Mouse (Mus musculus) cerebellum, adult 18-20 months (tissue): ENCODE results near the gene Ube4a.
A peak's percentile ranks its signal among the peaks of the same experiment; 100 is the strongest.

ENCODE experiments used
- DNase-seq, 2 experiments: peaks; one replicate each; pipeline ENCODE4 v3.0.0; 2021

The Ube4a gene

DNA sequence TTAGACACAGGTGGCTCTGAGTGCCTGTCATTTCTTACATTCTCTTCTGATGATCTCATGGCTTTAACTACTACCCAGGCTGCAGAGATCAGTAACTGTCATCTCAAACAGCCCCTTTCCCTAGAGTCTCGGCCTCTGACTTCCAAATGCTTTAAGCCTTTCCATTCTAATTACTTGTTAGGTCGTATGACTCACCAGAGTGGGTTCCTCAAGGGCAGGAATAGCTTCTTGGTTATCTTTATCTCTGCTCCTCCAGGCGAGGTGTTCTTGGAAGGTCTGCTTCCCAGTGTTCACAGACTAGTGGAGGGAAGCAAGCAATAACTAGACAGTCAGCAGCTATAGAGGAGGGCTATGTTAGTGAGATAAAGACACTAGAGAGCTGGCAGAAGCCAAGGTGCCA, 72.7 kb downstream of the Ube4a start:
- DNase-seq, result no peak

DNA sequence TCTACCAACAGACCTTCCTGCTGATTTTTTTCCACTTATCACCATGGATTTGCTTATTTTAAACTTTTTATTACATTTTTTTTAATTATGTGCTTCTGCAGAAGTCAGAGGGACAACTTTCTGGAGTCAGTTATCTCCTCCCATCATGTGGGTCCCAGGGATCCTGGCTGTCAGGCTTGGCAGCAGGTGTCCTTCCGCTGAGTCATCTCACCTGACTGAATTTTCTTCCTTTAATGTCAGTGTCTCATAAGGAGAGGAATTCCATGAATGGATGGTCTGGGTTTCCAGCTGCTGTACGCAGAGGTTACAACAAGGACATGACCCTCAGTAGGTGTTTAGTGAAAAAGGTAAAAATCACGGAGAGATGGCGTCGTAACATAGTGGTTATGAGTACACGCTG, 74.2 kb downstream of the Ube4a start:
- DNase-seq, result no peak

DNA sequence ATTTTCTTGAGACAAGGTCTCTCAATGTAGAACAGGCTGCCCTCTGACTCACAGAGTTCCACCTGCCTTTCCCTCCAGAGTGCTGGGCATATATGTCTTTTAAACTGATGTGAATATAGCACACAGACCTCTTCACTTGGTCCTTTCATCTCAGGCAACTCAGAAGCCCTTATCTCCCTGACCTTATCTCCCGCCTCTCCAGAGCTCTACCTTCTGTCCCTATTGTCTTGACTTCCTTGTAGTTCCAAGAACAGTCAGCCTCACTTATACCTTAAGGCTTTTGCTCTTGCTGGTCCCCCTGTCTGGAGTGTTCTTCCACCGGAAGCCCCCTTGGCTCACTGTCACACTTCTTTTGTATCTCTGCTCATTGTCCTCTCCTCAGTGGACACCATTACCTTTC, 75.3 kb downstream of the Ube4a start:
- DNase-seq, result no peak

DNA sequence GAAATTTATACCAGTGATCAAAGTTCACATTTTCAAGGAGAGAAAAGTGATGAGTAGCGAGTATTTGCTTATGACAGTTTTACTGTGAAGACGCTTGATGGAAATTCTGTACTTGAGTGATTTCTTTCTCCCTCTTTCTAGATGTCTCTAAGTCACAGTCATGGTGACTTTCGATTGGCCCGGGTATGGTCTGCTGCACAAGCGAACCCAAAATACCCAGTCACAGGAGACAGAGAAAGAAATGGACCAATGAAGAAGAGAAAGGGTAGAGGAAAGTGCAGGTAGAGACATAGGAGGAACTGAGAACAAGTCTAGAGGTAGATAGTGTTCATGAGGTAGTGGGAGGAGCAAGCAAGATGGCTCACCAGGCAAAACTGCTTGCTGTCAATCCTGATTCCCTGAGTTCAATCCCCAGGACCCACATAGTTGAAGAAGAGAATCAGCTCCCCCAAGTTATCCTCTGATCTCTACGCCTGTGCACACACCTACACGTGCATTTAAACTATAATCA, 77.2 kb downstream of the Ube4a start:
- DNase-seq, result no peak

DNA sequence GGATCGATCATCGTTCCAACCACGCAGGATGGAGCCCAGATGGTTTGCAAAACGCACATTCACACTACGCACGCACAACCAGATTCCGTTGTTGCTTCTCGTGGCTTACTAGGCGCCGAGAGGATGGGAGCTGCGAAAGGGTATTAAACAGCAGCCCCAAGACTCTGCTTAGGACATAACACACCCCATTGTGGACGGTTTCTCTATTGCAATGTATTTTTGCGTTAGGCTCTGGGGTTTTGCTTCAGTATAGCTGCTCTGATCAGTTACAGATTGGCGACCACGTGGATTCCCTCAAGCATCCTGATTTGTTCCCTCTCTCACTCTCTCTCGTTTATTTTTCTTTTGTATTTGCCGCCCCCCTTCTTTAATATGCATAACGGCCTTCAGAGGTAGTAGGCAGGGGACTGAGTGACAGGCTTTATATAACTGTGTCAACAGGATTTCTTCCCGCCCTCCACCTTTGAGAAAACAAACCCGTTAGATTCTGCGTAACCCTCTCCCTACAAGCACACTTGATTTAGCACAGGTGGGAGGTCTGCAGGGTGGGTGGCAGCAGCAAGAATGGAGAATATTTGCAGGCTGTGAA, 82.3 kb downstream of the Ube4a start:
- DNase-seq, result peak; percentile 32 to 51

DNA sequence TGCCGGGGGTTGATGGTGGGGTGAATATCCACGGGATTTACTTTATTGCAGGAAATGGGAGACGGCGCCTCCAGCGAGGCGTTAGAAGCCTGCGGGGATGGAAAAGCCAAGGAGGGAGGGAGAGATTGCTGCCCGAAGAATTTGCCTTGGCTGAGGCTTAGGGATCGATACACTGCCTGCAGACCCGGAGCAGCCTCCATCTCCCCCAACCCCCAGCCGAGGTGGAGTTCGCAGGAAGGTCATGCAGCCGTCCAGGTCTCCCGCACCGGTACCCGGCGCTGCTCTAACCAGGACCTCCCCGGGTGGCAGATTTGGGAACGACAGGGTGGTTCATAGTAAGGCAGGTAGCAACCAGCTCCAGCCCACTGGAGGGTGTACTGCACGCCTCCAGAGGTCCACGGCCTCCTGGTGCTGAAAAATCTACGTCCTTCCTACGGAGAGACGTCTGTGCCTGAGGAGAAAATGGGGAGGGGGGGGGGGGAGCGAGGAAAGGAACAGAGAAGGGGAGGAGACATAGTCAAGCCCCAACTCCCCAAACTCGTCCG, 82.9 kb downstream of the Ube4a start:
- DNase-seq, result peak; percentile 62 to 65

DNA sequence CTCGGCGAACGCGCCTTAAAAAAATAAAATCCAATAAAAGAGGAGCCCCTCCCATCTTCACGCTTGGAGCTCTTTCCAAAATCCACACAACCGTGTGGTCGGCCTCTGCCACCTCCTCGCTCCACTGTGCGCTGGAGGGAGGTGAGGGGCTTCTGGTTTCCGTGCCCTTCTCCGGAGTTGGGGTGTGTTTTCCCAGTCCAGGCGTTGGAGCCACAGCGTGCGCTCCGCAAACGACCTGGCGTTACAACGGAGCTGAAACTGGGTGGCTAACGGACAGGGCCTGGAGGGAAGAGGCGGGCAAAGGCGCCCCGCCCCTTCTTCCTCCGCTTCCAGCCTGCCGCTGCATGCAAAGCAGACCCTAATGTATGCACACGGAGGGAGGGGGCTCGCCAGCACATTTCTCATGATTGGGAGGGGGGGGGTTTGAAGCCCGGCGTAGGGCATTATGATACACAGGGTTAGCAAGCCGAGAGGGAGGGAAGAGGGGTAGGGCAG, 83.4 kb downstream of the Ube4a start:
- peak; percentile 81 to 82 for DNase-seq

DNA sequence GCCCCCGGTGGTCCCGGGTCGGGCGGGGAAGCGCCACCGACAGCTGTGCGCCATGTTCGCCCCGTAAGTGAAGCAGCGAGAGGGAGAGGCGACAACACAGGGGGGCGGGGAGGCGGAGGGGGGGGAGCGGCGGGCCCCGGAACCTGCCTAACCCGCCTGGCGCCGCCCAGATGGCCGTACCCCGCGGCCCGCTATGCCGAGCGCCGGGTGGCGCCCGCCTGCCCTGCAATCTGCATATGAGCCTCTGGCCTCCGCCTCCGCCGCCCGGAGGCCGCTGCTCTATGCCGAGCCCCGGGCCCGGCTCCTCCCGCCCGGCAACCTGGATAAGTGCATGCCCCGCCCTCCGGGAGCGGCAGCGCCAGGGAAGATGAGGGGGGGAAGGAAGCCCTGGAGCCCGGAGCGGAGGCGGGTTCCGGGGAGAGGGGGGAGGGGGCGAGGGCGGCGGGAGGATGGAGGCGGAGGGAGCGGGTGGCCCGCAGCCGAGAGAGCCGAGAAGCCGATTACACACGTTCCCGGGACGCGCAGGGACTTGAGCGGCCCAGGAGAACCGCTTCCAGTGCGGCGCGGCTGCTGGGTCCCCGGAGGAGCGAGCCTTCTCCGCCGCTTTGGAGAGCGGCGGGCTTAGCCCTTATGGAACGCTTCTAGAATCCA, 84.1 kb downstream of the Ube4a start, which contains the start of gene Kmt2a:
Gene Kmt2a, minus strand, starts transcription at position 76 of the 651 bp plus-strand sequence.
- peak; percentile 92 to 100 for DNase-seq

DNA sequence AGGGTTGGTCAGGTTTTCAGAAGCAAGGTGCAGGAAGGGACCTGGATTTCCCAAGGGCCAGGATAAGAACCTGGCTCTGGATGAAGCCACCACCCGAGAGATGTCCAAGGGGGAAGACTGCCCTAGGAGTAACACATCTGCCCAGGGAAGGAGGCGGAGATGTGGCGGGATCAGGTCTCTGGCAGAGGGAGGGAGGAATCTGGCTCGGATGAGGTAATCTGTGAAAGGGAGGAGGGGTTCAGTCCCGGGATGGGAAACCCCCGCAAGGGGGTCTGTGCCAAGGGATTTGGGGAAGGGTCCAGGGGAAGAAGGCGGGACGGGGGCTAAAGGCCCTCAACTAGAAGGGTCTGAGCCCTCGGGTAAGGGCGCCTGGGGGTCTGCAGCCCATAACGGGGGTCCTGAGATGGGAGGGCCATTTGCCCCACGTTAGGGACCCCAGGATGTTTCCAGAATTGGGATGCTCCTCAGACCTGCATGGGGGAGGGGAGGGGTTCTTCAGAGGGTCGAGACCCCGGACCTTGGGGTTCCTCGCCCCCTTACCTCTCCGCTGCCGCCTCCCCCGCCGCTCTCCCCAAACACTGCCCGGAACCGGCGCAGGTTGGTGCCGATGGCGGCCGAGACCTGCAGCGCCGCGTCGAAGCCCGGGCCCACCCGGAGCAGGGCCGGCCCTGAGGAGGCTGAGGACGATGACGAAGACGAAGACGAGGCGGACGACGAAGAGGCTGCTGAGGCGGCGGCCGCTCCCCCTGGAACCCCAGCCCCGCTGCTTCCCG, 84.9 kb downstream of the Ube4a start:
- peak; percentile 33 to 37 for DNase-seq

DNA sequence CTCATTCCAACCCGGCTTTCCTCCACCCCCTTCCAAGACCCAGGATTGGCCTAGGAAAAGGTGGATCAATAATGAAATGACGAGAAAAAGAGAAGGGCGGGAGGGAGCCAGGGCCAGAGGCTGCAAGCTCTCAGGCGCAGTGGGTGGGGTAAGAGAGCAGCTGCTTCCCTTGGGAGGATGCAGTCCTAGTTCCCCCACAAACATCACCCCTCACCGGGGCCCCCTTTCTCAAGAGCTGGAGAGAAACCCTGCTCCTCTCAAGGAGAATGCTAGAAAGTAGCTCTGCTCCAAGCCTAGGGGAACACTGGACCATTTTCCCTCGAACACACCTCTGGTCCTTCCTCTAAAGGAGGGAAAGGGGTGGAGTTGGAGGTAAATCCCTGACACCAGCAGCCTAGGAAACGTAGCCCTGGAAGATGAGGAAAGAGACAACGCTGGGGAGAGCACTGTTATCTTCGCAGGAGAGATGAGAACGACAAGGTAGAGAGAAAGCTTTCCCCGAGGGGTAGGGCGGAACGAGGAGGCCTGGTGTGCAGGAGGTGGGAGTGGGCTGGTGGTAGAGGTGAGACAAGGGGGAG, 85.6 kb downstream of the Ube4a start:
- peak; percentile 30 to 32 for DNase-seq

DNA sequence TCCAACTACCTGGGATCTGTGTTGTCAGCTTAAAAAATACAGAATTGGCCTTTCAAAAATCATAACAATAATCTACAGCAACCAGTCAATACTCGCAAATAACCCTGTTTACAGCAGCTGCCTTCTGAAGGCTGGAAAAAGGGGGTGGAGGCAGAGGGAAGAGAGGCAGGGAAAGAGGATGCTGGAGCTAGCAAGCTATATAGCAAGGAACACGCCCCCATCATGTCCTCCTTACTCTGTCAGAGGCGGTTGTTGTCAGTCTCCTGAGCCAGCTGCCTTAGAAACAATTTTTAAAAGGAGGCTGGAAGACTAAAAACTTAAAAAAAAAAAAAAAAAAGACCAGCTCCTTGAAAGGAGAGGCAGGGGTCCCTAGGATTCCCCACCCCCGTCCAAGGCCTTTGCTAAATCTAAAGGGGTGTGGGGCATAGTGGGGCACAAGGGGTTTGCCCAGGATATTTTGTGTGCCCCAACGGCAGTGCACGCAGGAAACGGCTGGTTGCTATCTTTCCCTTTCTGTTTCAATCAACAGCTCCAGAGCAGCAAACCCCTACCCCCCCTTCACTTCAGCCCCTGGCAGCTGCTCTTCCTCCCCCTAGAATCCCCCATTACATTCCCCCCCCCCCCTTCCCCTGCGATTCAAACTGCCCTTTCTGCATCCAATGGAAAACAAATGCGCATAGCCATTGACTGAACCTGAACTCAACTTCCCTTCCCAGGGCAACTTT, 86.5 kb downstream of the Ube4a start:
- no peak for DNase-seq

DNA sequence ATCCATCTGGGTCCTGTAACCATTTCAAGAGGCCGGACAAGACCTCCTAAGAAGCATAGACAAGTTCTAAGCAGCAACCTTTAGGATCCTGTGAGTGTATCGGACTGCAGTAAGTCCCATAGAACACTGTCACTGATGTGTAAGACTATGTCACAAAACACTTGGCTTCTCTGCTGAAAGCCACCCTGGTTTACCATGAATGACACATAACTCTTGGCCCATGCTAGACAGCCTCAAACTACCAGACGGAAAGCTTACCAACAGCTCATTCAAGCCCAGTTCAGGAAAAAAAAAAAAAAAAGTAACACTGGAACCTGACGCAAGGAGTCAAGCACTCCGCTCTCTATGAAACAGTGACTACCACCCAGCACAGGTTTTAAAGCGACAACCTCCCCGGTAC, 87.7 kb downstream of the Ube4a start:
- DNase-seq, result no peak

DNA sequence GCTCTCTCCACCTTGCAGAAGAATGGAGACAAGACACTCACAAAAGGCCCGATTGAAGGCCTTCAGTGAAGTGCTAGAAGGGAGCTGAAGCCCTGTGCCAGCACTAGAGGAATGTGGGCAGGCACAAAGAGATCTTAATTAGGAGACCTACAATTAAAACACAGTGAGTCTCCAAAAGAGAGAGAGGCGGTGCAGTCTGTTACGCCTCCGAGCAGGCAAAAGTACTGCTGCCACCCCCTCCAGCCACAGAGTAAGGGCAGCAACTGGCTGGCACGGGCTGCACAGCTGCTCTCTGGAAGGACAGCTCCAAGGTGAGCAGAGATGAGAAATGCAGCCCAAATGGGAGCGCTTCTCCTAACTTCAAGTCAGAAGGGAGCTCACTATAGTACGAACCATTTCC, 89.9 kb downstream of the Ube4a start:
- no peak for DNase-seq

DNA sequence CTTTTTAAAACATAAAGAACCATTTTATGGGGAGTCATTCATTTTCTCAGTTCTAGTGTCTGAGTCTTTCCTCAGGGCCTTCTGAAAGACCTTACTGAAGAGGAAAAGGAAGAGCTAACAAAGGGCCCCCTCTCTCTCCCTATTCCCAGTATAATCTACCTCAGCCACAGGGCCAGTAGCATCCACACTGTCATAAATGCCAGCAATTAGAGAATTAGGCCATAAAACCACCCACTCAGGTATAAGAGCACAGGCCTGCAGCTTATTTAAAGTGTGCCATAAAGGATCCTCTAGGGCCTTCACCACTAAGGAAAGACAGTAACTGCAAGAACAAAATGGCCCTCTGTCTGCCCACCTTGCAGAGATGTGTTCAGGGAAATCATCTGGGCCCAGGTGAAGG, 91.2 kb downstream of the Ube4a start:
- no peak for DNase-seq

DNA sequence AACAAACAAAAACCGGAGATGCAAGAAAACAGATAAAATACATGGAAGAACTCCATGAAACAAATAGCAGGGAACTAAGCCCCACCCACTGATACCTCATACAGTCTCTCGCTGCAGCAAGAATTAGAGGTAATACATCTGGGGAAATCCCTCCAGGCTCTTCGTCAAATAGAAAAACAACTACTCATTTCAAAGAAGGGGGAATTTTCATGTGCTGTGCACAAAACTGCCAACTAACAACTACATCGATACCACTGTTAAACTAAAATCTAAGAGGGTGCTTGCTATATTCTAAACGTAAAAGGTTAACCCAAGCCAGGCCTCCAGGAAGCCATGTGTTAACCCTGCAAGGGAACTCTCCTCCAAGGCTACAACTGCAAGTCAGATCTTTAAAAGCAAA, 91.7 kb downstream of the Ube4a start:
- DNase-seq, result no peak
